Mouse (Mus musculus): Measurements from ENCODE around the gene Ankrd23.

- no peak for TF ChIP-seq EP300 (IDR thresholded peaks at IDR 0.05; ENCODE audit: low read depth)
- no peak for TF ChIP-seq CTCF (IDR thresholded peaks at IDR 0.05; ENCODE audit: low read depth)
Measured at GRCm38 (mm10) chr1:36550075-36550863, 13.6 kb upstream of the Ankrd23 start.

Measured in liver, postnatal 0 days (tissue).